Mouse (Mus musculus) lung, embryonic 14.5 days (tissue): ENCODE data around the gene Acot7. TPM values are rescaled to one million over a fixed set of nuclear protein-coding genes. Genes with fewer than 3 reads are reported as not detected.

Experiments
- ATAC-seq: fragments of 200-750 bp; cut with Nextera tagmentation; 2 replicates; pipeline ENCODE4 v1.8.0; 2017; ENCODE audit warnings: mild to moderate bottlenecking, moderate TSS enrichment, moderate library complexity; ENCODE audit not compliant: insufficient read depth
- DNase-seq: peaks from one replicate; pipeline ENCODE4 v3.0.0-alpha.2; 2015
- H3K27ac ChIP-seq: fragments of 300-500 bp; sonication (generic); 2 replicates; pipeline ENCODE4 v1.5.1; 2014; ENCODE audit warnings: low read depth, mild to moderate bottlenecking, moderate library complexity
- H3K27me3 ChIP-seq: fragments of 300-500 bp; sonication (generic); 2 replicates; pipeline ENCODE4 v1.6.1; 2014; ENCODE audit warnings: low read length, control low read depth; ENCODE audit not compliant: insufficient read depth
- H3K36me3 ChIP-seq: fragments of 300-500 bp; sonication (generic); 2 replicates; pipeline ENCODE4 v1.6.1; 2014; ENCODE audit warnings: control low read depth; ENCODE audit not compliant: insufficient read depth
- H3K4me1 ChIP-seq: fragments of 300-500 bp; sonication (generic); 2 replicates; pipeline ENCODE4 v1.6.1; 2014; ENCODE audit warnings: antibody characterized with exemption, control low read depth; ENCODE audit not compliant: insufficient read depth
- H3K4me2 ChIP-seq: fragments of 300-500 bp; sonication (generic); 2 replicates; pipeline ENCODE4 v1.6.1; 2014; ENCODE audit warnings: mild to moderate bottlenecking
- H3K4me3 ChIP-seq: fragments of 300-500 bp; sonication (generic); 2 replicates; pipeline ENCODE4 v1.5.1; 2014; ENCODE audit warnings: low read depth, low read length
- H3K9ac ChIP-seq: fragments of 300-500 bp; sonication (generic); 2 replicates; pipeline ENCODE4 v1.6.1; 2014
- H3K9me3 ChIP-seq: fragments of 300-500 bp; sonication (generic); 2 replicates; pipeline ENCODE4 v1.6.1; 2016; ENCODE audit warnings: low read depth, low read length, control low read depth
- CTCF ChIP-seq: IDR thresholded peaks from 2 replicates; pipeline ENCODE4 v1.5.1; 2016; ENCODE audit warnings: antibody characterized with exemption, low read depth
- WGBS: fragments of 180-500 bp; shearing (Covaris S2); extraction: QIAGEN DNeasy Blood & Tissue Kit; methylation state at CpG from one replicate; pipeline ENCODE4 v1.1.7; 2014; 5-methylcytosine and 5-hydroxymethylcytosine counted together
- polyA plus RNA-seq: library from polyadenylated mRNA; unstranded; fragments of >200 nt; fragmentation: Nextera tagmentation; extraction: Ambion mirVana; gene quantifications from 2 replicates; pipeline ENCODE4 v1.2.1, GENCODE M21; 2014

Gene Acot7
- 50.3 and 55.8 TPM in 2 replicates for polyA plus RNA-seq

GRCm38 (mm10) chr4:152177537-152178343, at the start of gene Acot7:
Gene Acot7, plus strand, starts transcription at chr4:152178134.
- Histone ChIP-seq H3K36me3 (no peaks in the 10 kb centered on the region), H3K9me3 (no peaks in the 10 kb centered on the region), H3K27me3 (peaks cover 14% of the 10 kb centered on the region; the same call in 1 of the 2 replicates), H3K4me1 (0 out of 2 replicates have a peak, but pooled peaks cover 3% of the 10 kb centered on the region), H3K4me3 (peak within 1 kb of the TSS; percentile 63), H3K4me2 (peak within 1 kb of the TSS; percentile 71), H3K27ac (peak within 1 kb of the TSS; percentile 69), H3K9ac (peak within 1 kb of the TSS; percentile 87)
- peak; percentile 95 for DNase-seq
- no peak for TF ChIP-seq CTCF
- under 1% methylated on average over 86 of the region's 108 CpGs for WGBS
- ATAC-seq: peak; percentile 95

GRCm38 (mm10) chr4:152128784-152129183, 49.1 kb upstream of the Acot7 start:
- 58% methylated on average over 5 of the region's 5 CpGs for WGBS
- no peaks in the 10 kb centered on the region; the same call in 1 of the 2 replicates for H3K36me3 ChIP-seq

GRCm38 (mm10) chr4:152129395-152129930, 48.5 kb upstream of the Acot7 start:
- H3K27ac ChIP-seq: no peak overlapping the region
- DNase-seq (no peak), ATAC-seq (no peak)
- TF ChIP-seq CTCF: no peak
- no peaks in the 10 kb centered on the region for H3K9me3 ChIP-seq
- WGBS: 35% methylated on average over 13 of the region's 13 CpGs
- no peak overlapping the region; the same call in 1 of the 2 replicates for H3K9ac ChIP-seq
- H3K4me2 ChIP-seq: peak overlapping the region; percentile 73
- H3K36me3 ChIP-seq: no peaks in the 10 kb centered on the region; the same call in 1 of the 2 replicates
- H3K4me3 ChIP-seq: no peak overlapping the region
- 0 out of 2 replicates have a peak, but pooled peaks cover 5% of the 10 kb centered on the region for H3K4me1 ChIP-seq
- H3K27me3 ChIP-seq: peaks cover 99% of the 10 kb centered on the region

More at GRCm38 (mm10) chr4:152128784-152129183, 49.1 kb upstream of the Acot7 start:
- Histone ChIP-seq H3K27me3 (peaks cover 99% of the 10 kb centered on the region), H3K9ac (no peak overlapping the region), H3K9me3 (no peaks in the 10 kb centered on the region), H3K4me3 (no peak overlapping the region), H3K27ac (no peak overlapping the region), H3K4me2 (no peak overlapping the region), H3K4me1 (0 out of 2 replicates have a peak, but pooled peaks cover 5% of the 10 kb centered on the region)
- no peak for ATAC-seq
- no peak for DNase-seq
- no peak for TF ChIP-seq CTCF

DNA sequence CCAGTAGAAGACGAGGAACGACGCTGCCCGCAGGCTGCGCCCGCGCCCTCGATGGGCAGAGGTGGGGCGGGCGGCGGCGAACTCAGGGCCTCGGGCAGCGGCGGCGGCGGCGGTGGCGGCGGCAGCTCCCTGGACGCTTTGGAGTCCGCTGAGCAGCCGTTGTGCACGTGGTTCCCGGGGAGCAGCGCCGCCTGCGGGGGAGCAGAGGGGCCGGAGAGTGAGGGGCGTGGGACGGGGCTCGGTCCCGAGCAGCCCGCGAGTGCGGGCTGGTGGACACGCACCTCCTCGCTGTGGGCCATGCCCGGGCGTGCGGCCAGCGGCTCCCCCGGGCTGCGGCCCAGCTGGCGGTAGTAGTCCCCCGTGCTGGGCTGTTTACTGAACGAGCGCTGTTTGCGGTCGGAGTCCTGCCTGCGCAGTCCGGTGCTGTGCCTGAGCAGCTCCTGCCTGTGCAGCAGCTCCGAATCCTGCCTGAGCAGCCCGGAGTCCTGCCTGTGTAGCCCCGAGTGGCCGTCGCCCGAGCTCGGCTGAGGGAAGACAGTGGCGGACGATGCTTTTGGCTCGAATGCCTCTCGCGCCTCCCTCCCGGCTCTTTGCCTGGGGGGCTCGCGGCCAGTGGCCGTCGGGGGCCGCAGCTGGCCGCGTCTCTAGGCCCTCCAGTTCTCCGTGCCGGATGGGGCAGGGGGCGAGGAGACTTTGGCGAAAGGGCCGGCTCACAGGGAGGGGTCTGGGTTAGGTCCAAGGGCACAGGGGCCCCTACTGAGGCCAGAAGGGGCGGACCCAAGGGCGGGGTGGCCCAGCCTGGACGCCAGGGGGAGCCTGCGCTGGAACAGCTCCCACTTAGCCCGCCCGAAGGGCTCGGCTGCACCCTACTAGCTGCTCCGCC, 46.9 kb upstream of the Acot7 start:
- H3K27ac ChIP-seq: peak overlapping the region; percentile 65; the same call in 1 of the 2 replicates
- 0 out of 2 replicates have a peak, but pooled peaks cover 5% of the 10 kb centered on the region for H3K4me1 ChIP-seq
- peak overlapping the region; percentile 44 for H3K9ac ChIP-seq

GRCm38 (mm10) chr4:152131809-152132771, 45.8 kb upstream of the Acot7 start:
- 4% methylated on average over 50 of the region's 50 CpGs for WGBS
- peak; percentile 68 for DNase-seq

More for the DNA sequence above, 46.9 kb upstream of the Acot7 start:
- DNase-seq (peak; percentile 75), ATAC-seq (peak; percentile 78)
- peak overlapping the region; percentile 73 for H3K4me2 ChIP-seq
- peak overlapping the region; percentile 41 for H3K4me3 ChIP-seq
- under 1% methylated on average over 78 of the region's 85 CpGs for WGBS
- peaks cover 89% of the 10 kb centered on the region for H3K27me3 ChIP-seq
- H3K36me3 ChIP-seq: no peaks in the 10 kb centered on the region
- H3K9me3 ChIP-seq: no peaks in the 10 kb centered on the region
- TF ChIP-seq CTCF: peak; percentile 43

More at GRCm38 (mm10) chr4:152131809-152132771, 45.8 kb upstream of the Acot7 start:
- Histone ChIP-seq H3K4me1 (0 out of 2 replicates have a peak, but pooled peaks cover 5% of the 10 kb centered on the region), H3K27ac (peak overlapping the region; percentile 6; the same call in 1 of the 2 replicates), H3K27me3 (peaks cover 78% of the 10 kb centered on the region), H3K9me3 (no peaks in the 10 kb centered on the region), H3K36me3 (no peaks in the 10 kb centered on the region), H3K4me2 (peak overlapping the region; percentile 73), H3K4me3 (peak overlapping the region; percentile 41), H3K9ac (peak overlapping the region; percentile 44; the same call in 1 of the 2 replicates)
- ATAC-seq: peak; percentile 58
- no peak for TF ChIP-seq CTCF
